Mouse (Mus musculus) megakaryocyte, embryonic 14.5 days (primary cell): ENCODE measurements around the gene Cpt1a. TPM values are rescaled to one million over a fixed set of nuclear protein-coding genes. Genes with fewer than 3 reads are reported as not detected.

Source experiments
- H3K27me3 ChIP-seq: replicated peaks from 2 replicates; pipeline ENCODE3; 2012; ENCODE audit warnings: inconsistent platforms
- H3K36me3 ChIP-seq: replicated peaks from 2 replicates; pipeline ENCODE3; 2012; ENCODE audit warnings: low read length, inconsistent platforms, mixed read lengths
- H3K4me1 ChIP-seq: 2 replicates; pipeline ENCODE4 v1.6.1; 2012; ENCODE audit warnings: inconsistent platforms
- H3K4me3 ChIP-seq: replicated peaks from 2 replicates; pipeline ENCODE3; 2012; ENCODE audit warnings: moderate library complexity, mild to moderate bottlenecking, inconsistent platforms
- H3K9me3 ChIP-seq: 2 replicates; pipeline ENCODE4 v1.6.1; 2012; ENCODE audit warnings: inconsistent platforms
- FLI1 ChIP-seq: IDR thresholded peaks from 2 replicates; pipeline ENCODE4 v1.6.1; 2012; ENCODE audit warnings: low read length, inconsistent platforms, mixed read lengths
- GATA1 ChIP-seq: IDR thresholded peaks from 3 replicates; pipeline ENCODE4 v1.6.1; 2012; ENCODE audit warnings: mixed read lengths, low read length, inconsistent platforms, borderline replicate concordance
- polyA plus RNA-seq: library from polyadenylated mRNA; stranded (reverse); fragments of >175 nt; gene quantifications from 2 replicates; pipeline ENCODE4 v1.2.3, GENCODE M21; 2012; ENCODE audit warnings: low replicate concordance; ENCODE audit not compliant: insufficient read depth

Cpt1a gene
- polyA plus RNA-seq, 1 experiment: 6.7 TPM

GRCm38 (mm10) chr19:3297775-3298174, 24.4 kb upstream of the Cpt1a start:
- H3K4me3 ChIP-seq: no peak overlapping the region
- peaks cover 17% of the 10 kb centered on the region for H3K4me1 ChIP-seq
- H3K27me3 ChIP-seq: no peaks in the 10 kb centered on the region
- peaks cover 7% of the 10 kb centered on the region for H3K36me3 ChIP-seq
- TF ChIP-seq FLI1 (no peak), GATA1 (no peak)
- no peaks in the 10 kb centered on the region for H3K9me3 ChIP-seq

GRCm38 (mm10) chr19:3304017-3304416, 18.1 kb upstream of the Cpt1a start:
- Histone ChIP-seq H3K27me3 (peaks cover 27% of the 10 kb centered on the region), H3K4me1 (peaks cover 29% of the 10 kb centered on the region), H3K36me3 (no peaks in the 10 kb centered on the region), H3K9me3 (no peaks in the 10 kb centered on the region), H3K4me3 (no peak overlapping the region)
- TF ChIP-seq GATA1 (no peak), FLI1 (no peak)

DNA sequence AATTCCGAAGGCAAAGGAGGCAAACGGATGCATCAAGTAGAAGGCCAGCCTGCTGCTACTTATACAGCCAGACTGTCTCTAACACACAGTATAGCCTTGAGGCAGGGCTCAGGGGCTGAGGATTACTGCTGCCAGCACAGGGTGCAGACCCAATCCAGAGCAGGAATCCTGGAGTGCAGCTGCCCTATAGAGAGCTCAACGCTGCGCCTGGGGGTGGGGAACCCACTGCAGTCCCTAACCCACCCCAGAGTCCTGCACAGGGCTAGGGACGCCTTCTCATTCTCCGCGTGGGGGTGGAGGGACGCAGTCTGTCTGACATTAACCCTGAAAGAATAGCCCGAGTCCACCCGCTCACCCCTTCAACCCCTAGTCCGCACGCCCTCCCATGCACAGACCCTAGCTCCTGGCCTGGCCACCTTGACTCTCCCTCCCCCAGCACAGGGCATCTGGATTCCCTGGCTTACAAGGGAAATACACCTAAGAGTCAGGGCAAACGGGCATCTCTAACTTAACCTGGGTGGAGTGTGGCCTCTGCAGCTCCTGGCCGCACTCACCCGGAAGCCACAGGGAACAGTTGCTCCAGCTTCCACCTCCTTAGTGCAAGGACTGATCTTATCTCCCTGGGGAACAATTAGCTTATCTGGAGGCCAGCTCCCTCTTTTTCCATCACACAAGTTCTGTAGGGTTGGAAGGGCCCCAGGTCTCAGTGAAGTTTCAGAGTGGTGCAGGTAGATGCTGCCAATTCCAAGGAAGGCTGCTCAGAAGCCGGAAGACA, 14.8 kb upstream of the Cpt1a start:
- peaks cover 29% of the 10 kb centered on the region for H3K4me1 ChIP-seq
- H3K27me3 ChIP-seq: peaks cover 36% of the 10 kb centered on the region
- H3K4me3 ChIP-seq: no peak overlapping the region
- H3K9me3 ChIP-seq: peaks cover 24% of the 10 kb centered on the region
- TF ChIP-seq FLI1: no peak
- TF ChIP-seq GATA1: no peak
- no peaks in the 10 kb centered on the region for H3K36me3 ChIP-seq

- Histone ChIP-seq H3K9me3 (no peaks in the 10 kb centered on the region), H3K36me3 (no peaks in the 10 kb centered on the region), H3K4me1 (peaks cover 39% of the 10 kb centered on the region), H3K27me3 (no peaks in the 10 kb centered on the region), H3K4me3 (peak overlapping the region; percentile 2)
- TF ChIP-seq GATA1: no peak
- no peak for TF ChIP-seq FLI1
Observed at GRCm38 (mm10) chr19:3319341-3319740, 2.8 kb upstream of the Cpt1a start.

DNA sequence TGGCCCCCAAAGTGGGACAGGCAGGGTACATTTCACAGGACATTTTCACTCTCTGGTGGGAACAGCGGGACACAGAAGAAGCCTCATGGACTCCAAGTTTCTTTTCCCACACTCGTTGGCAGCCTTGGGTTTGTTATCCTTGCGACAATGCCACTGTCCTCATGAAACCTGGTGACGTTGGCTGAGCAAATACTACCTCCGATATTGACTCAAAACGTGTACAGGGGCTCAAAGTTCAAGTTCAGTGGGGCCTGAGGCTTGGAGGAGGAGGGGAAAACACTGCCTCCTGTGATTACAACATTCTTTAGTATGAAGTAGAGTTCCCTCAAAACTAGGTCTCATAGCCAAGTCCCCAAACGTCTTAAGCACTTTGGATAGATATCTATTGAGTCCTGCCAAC, 2.0 kb upstream of the Cpt1a start:
- Histone ChIP-seq H3K27me3 (no peaks in the 10 kb centered on the region), H3K9me3 (no peaks in the 10 kb centered on the region), H3K4me1 (peaks cover 42% of the 10 kb centered on the region), H3K4me3 (no peak overlapping the region), H3K36me3 (no peaks in the 10 kb centered on the region)
- TF ChIP-seq FLI1 (no peak), GATA1 (no peak)

DNA sequence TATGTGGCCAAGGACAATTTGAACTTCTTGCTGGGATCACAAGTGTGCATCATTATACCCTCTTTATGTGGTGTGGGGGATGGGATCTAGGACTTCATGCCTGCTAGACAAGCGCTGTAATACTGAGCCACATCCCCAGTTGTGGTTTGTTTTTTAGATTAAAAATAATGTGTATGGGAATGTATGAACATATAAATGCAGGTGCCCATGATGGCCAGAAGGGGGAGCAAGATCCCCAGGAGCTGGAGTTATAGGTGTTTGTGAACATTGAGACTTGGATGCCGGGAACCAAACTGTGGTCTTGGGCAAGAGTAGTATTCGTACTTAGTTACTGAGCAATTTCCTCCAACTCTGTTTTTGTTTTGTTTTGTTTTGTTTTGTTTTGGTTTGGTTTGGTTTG, 1.3 kb upstream of the Cpt1a start:
- no peaks in the 10 kb centered on the region for H3K9me3 ChIP-seq
- H3K4me3 ChIP-seq: no peak overlapping the region
- peaks cover 44% of the 10 kb centered on the region for H3K4me1 ChIP-seq
- no peaks in the 10 kb centered on the region for H3K27me3 ChIP-seq
- no peak for TF ChIP-seq GATA1
- TF ChIP-seq FLI1: no peak
- no peaks in the 10 kb centered on the region for H3K36me3 ChIP-seq

GRCm38 (mm10) chr19:3321617-3322016, 517 bp upstream of the Cpt1a start:
- Histone ChIP-seq H3K4me3 (peak overlapping the region; percentile 97), H3K36me3 (peaks cover under 1% of the 10 kb centered on the region), H3K9me3 (no peaks in the 10 kb centered on the region), H3K4me1 (peaks cover 52% of the 10 kb centered on the region), H3K27me3 (no peaks in the 10 kb centered on the region)
- TF ChIP-seq GATA1: no peak
- no peak for TF ChIP-seq FLI1

GRCm38 (mm10) chr19:3323201-3323621, 1.1 kb downstream of the Cpt1a start:
- H3K36me3 ChIP-seq: peaks cover 3% of the 10 kb centered on the region
- peak overlapping the region; percentile 97 for H3K4me3 ChIP-seq
- H3K27me3 ChIP-seq: no peaks in the 10 kb centered on the region
- H3K9me3 ChIP-seq: no peaks in the 10 kb centered on the region
- H3K4me1 ChIP-seq: peaks cover 67% of the 10 kb centered on the region
- TF ChIP-seq GATA1: no peak

DNA sequence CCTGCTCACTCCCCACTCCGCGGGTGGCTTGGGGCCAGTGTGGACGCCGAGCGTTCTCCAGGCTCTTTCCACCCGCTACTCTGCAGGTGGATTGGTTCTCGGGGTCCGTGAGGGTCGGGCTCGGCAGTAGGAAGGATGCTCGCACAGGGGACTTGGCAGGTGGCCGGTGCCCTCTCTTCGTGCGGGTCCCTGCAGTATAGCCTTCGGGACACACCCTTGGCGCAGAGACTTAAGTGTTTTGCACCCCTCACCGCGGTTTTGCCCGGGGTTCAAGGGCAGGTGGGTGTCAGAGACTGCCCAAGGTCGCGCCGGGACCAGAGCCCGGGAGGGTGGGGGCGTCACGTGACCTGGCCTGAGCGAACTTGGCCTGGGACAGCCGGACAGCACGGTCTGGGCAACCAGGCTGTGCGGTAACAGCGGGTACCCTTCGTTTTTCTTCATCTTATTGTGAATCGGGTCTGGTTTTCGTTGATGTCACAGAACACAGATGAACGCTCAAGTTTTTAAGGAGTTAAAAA, 1.7 kb downstream of the Cpt1a start:
- TF ChIP-seq GATA1 (no peak), FLI1 (no peak)
- peak overlapping the region; percentile 97 for H3K4me3 ChIP-seq
- H3K36me3 ChIP-seq: peaks cover 5% of the 10 kb centered on the region
- H3K27me3 ChIP-seq: no peaks in the 10 kb centered on the region
- no peaks in the 10 kb centered on the region for H3K9me3 ChIP-seq
- H3K4me1 ChIP-seq: peaks cover 73% of the 10 kb centered on the region

DNA sequence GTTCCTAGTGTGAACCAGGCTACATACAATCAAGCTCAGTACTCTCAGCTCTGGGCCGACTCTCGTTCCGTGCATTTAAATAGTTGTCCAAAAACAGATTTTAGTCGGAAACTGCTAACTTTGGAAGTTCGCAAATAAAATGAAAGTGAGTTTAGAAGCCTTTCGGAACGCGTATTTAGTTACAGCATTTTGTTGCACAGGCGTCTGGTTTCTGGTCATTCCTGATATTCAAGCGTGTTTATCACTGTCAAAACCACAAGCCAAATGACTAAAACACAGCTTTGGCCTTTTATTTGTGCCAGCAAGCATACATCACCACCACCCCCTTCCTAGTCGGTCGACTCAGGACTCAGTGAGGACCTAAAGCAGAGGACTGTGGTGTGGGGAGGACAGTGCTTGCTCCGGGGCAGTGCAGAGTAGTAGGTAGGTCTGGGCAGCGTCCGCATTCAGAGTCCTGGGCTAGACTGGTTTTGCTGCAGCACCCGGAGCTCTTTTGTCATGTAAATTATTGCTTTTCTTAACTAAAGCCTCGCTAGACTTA, 2.2 kb downstream of the Cpt1a start:
- H3K4me3 ChIP-seq: peak overlapping the region; percentile 97
- peaks cover 77% of the 10 kb centered on the region for H3K4me1 ChIP-seq
- H3K9me3 ChIP-seq: no peaks in the 10 kb centered on the region
- H3K27me3 ChIP-seq: no peaks in the 10 kb centered on the region
- no peak for TF ChIP-seq FLI1
- TF ChIP-seq GATA1: no peak
- peaks cover 6% of the 10 kb centered on the region for H3K36me3 ChIP-seq
